Mouse (Mus musculus) thymus, adult 2 months (tissue): ENCODE measurements around the gene March9.

Experiments used
- CTCF ChIP-seq: fragments of 200-500 bp; IDR thresholded peaks from 2 replicates; pipeline ENCODE4 v1.5.1; 2012; ENCODE audit warnings: mild to moderate bottlenecking, control low read depth, low read length, moderate library complexity, borderline replicate concordance; ENCODE audit not compliant: control insufficient read depth, poor library complexity, insufficient read depth; ENCODE audit errors: extremely low read depth
- POLR2A ChIP-seq: fragments of 200-500 bp; IDR thresholded peaks from 2 replicates; pipeline ENCODE4 v1.6.1; 2012; ENCODE audit warnings: mild to moderate bottlenecking, low read length, control low read depth, moderate library complexity; ENCODE audit not compliant: control insufficient read depth, poor library complexity, insufficient read depth; ENCODE audit errors: extremely low read depth

- peak; percentile 94 for TF ChIP-seq CTCF
- TF ChIP-seq POLR2A, result no peak
These were observed 29.4 kb downstream of the March9 start, which contains the start of gene Tsfm for GRCm38 (mm10) chr10:127030336-127031296.
